Mouse (Mus musculus): ENCODE data around the gene Gm12258.
"Not testable (repeated sequence)": the region's sequence is repeated elsewhere in the genome, so short reads cannot be mapped to it uniquely, and the experiment has no call there.

- not testable (repeated sequence) for TF ChIP-seq CTCF (conservative IDR thresholded peaks at IDR 0.05 in 1 of 2, IDR thresholded peaks at IDR 0.05 in 1 of 2; ENCODE audit: low read depth in 2 of 2, low read length in 2 of 2); E2F4 (IDR thresholded peaks at IDR 0.05; ENCODE audit: insufficient replicate concordance, low read depth, low read length); ZNF384 (IDR thresholded peaks at IDR 0.05; ENCODE audit: low read depth, low read length)
Measured at GRCm38 (mm10) chr11:58828937-58829336, 18.0 kb upstream of the Gm12258 start, which contains the start of gene Olfr312.

All from CH12.LX (cell line).